Mouse (Mus musculus) myocyte (in vitro differentiated cells): ENCODE measurements at regions not wholly inside any gene's neighbourhood (a gene's known extent, or its start where the extent isn't known, plus 50 kb on each side); places are given as distances from the start of the nearest gene placed in this dataset.

Experiments used
- H3K27me3 ChIP-seq: one replicate; pipeline ENCODE4 v1.6.1; 2011; ENCODE audit not compliant: control insufficient read depth, insufficient read depth, insufficient read length
- H3K36me3 ChIP-seq: one replicate; pipeline ENCODE4 v1.6.1; 2011; ENCODE audit not compliant: control insufficient read depth, insufficient read depth
- H3K4me2 ChIP-seq: one replicate; pipeline ENCODE4 v1.6.1; 2011; ENCODE audit warnings: low read depth, control low read depth
- H3K4me3 ChIP-seq: one replicate; pipeline ENCODE4 v1.5.1; 2011; ENCODE audit warnings: mild to moderate bottlenecking, control low read depth, moderate library complexity
- H3K79me2 ChIP-seq: one replicate; pipeline ENCODE4 v1.6.1; 2011; ENCODE audit not compliant: control insufficient read depth, insufficient read depth
- H3ac ChIP-seq: one replicate; pipeline ENCODE4 v1.6.1; 2011; ENCODE audit not compliant: control insufficient read depth, insufficient read length
- CEBPB ChIP-seq: IDR thresholded peaks from 2 replicates; pipeline ENCODE4 v1.6.1; 2011; ENCODE audit warnings: mild to moderate bottlenecking, moderate library complexity; ENCODE audit not compliant: poor library complexity, insufficient read depth, severe bottlenecking
- E2F4 ChIP-seq: IDR thresholded peaks from one replicate; pipeline ENCODE4 v1.6.1; 2011; ENCODE audit warnings: mild to moderate bottlenecking, control low read depth, moderate library complexity; ENCODE audit not compliant: insufficient read depth
- MAX ChIP-seq: IDR thresholded peaks from one replicate; pipeline ENCODE4 v1.6.1; 2011; ENCODE audit warnings: low read depth, mild to moderate bottlenecking, control low read depth
- MYOD1 ChIP-seq, 3 experiments: IDR thresholded peaks; one replicate each; pipeline ENCODE4 v1.6.1; 2011; ENCODE audit warnings: control low read depth in 2 of 3, low read depth in 2 of 3, mild to moderate bottlenecking in 2 of 3, moderate library complexity in 1 of 3; ENCODE audit not compliant: insufficient read length in 2 of 3, control insufficient read depth in 1 of 3
- MYOG ChIP-seq, 3 experiments: IDR thresholded peaks; one replicate each; pipeline ENCODE4 v1.6.1; 2011; ENCODE audit warnings: control low read depth in 2 of 3, low read depth in 2 of 3, mild to moderate bottlenecking in 2 of 3; ENCODE audit not compliant: insufficient read length in 2 of 3, control insufficient read depth in 1 of 3, insufficient read depth in 1 of 3
- POLR2A ChIP-seq: IDR thresholded peaks from one replicate; pipeline ENCODE4 v1.6.1; 2011; ENCODE audit warnings: low read depth, mild to moderate bottlenecking, control low read depth, moderate library complexity; ENCODE audit not compliant: insufficient read length
- POLR2AphosphoS2 ChIP-seq: IDR thresholded peaks from one replicate; pipeline ENCODE4 v1.6.1; 2011; ENCODE audit warnings: low read depth, control low read depth; ENCODE audit not compliant: insufficient read length
- REST ChIP-seq: IDR thresholded peaks from one replicate; pipeline ENCODE4 v1.6.1; 2011; ENCODE audit warnings: mild to moderate bottlenecking, control low read depth, moderate library complexity; ENCODE audit not compliant: insufficient read depth, insufficient read length
- SRF ChIP-seq: IDR thresholded peaks from one replicate; pipeline ENCODE4 v1.6.1; 2011; ENCODE audit warnings: low read depth; ENCODE audit not compliant: control insufficient read depth, insufficient read length
- TCF12 ChIP-seq: IDR thresholded peaks from one replicate; pipeline ENCODE4 v1.6.1; 2011; ENCODE audit warnings: mild to moderate bottlenecking, control low read depth; ENCODE audit not compliant: poor library complexity, insufficient read depth, severe bottlenecking
- TCF3 ChIP-seq: IDR thresholded peaks from one replicate; pipeline ENCODE4 v1.6.1; 2011; ENCODE audit warnings: low read depth, control low read depth; ENCODE audit not compliant: insufficient read length
- USF1 ChIP-seq: IDR thresholded peaks from one replicate; pipeline ENCODE4 v1.6.1; 2011; ENCODE audit warnings: low read depth, mild to moderate bottlenecking, control low read depth, moderate library complexity

DNA sequence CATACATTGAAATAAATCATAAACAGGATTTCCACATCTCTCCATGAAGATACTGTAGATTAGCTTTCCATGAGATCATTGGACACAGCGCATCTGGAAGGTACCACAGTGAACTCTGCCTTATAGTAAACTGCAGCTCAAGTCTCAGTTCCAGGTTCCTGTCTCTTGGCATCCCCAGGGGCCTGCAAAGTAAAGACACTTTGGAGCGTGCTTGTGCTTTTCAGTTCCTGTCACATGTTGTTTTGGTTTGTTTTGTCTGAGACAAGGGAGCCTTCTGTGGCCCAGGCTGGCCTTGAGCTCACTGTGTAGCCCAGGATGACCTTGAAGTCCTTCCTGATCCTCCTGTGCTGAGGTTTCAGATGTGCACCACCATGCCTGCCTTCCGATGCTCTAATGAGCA is 63.4 kb upstream of the Mad2l1 start:
- TF ChIP-seq SRF (no peak), POLR2A (no peak), TCF3 (no peak), E2F4 (no peak), USF1 (no peak), MYOD1 (IDR thresholded peaks at IDR 0.05; ENCODE audit: control insufficient read depth in 1 of 3, insufficient read length in 2 of 3, low read depth in 2 of 3) (no peak), MAX (no peak), POLR2AphosphoS2 (no peak), MYOG (IDR thresholded peaks at IDR 0.05; ENCODE audit: control insufficient read depth in 1 of 3, insufficient read depth in 1 of 3, insufficient read length in 2 of 3, low read depth in 2 of 3) (no peak), TCF12 (no peak), CEBPB (no peak)

DNA sequence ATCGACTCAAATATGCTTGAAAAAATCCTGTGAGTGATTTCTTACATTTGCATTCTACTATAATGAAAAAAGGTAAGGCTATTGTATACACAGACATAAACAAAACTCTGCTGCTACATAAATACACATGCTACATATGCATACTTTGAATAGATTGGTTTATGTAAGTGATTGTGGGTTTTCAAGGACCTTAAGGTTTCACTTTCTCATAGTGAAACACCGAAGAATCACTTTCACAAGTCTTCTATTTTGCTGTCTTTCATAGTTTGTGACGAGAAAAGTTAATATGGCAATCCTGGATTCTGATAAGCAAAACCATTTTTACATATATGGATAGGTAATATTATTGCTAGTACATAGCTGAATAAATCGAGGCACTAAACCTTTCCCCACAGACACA is 62.5 kb upstream of the Mad2l1 start:
- H3K4me2 ChIP-seq, result no peak overlapping the region
- no peak overlapping the region for H3ac ChIP-seq
- no peak overlapping the region for H3K4me3 ChIP-seq
- TF ChIP-seq SRF, result no peak
- TF ChIP-seq POLR2A, result no peak
- TF ChIP-seq MYOD1 (IDR thresholded peaks at IDR 0.05; ENCODE audit: control insufficient read depth in 1 of 3, insufficient read length in 2 of 3, low read depth in 2 of 3), result no peak
- no peak for TF ChIP-seq TCF12
- TF ChIP-seq MAX, result no peak
- TF ChIP-seq MYOG (IDR thresholded peaks at IDR 0.05; ENCODE audit: control insufficient read depth in 1 of 3, insufficient read depth in 1 of 3, insufficient read length in 2 of 3, low read depth in 2 of 3), result no peak
- no peak for TF ChIP-seq E2F4
- TF ChIP-seq POLR2AphosphoS2, result no peak
- no peak for TF ChIP-seq REST
- H3K36me3 ChIP-seq, result no peaks in the 10 kb centered on the region
- H3K27me3 ChIP-seq, result no peaks in the 10 kb centered on the region
- no peaks in the 10 kb centered on the region for H3K79me2 ChIP-seq

More for the DNA sequence above, 63.4 kb upstream of the Mad2l1 start:
- Histone ChIP-seq H3K4me3 (no peak overlapping the region), H3K79me2 (no peaks in the 10 kb centered on the region), H3K4me2 (no peak overlapping the region), H3K27me3 (no peaks in the 10 kb centered on the region), H3ac (no peak overlapping the region), H3K36me3 (no peaks in the 10 kb centered on the region)

DNA sequence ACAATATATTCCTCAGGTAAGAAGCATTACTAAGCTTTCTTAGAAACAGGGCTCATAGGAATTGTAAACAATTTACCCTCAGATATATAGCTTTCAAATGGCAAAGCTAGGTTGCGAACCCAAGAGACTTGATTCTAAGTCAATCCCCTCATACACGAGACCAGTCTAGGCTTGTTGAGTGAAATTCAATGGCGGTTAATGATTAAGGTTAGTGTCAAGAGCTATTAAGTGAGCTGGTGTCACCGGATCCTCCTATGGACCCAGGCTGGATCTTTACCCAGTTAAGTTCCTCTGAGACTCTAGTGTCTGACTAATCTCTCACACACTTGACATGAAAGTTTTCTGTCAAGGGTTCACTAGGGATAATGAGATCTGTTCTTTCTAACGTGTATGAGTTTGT is 57.6 kb upstream of the Mad2l1 start:
- TF ChIP-seq USF1 (no peak), SRF (no peak), TCF3 (no peak), MYOD1 (IDR thresholded peaks at IDR 0.05; ENCODE audit: control insufficient read depth in 1 of 3, insufficient read length in 2 of 3, low read depth in 2 of 3) (no peak), CEBPB (no peak), POLR2A (no peak), REST (no peak), POLR2AphosphoS2 (no peak), MAX (no peak), E2F4 (no peak), MYOG (IDR thresholded peaks at IDR 0.05; ENCODE audit: control insufficient read depth in 1 of 3, insufficient read depth in 1 of 3, insufficient read length in 2 of 3, low read depth in 2 of 3) (no peak), TCF12 (no peak)

DNA sequence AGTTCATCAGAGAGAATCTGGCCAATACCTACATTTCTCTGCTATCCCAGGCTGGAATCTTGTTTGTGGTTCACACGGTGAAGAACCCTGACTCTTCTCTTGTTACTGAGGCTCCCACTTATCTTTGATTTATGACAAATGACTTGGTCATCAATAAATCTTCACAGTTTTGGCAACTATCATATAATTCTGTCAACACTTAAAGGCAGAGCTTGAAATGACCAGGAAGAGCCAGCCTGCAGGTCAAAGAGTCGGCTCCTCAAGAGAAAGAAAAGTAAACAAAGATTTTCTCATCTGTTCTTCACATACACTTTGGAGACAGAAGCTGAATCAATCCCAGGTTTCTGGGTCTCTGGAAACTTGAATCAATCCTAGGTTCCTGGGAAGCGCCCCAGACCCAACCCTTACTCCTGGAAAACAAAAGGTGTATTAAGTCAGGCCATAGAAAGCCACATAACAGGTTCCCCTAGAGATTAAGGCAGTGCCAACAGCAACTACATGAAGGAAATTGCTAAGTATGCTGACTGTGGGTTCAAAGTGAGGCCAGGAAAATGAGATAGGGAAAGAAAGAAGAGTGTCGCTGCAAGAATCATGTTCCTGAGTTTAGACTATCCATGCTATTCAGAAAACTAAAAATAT is 56.7 kb upstream of the Mad2l1 start:
- H3K79me2 ChIP-seq, result no peaks in the 10 kb centered on the region
- no peaks in the 10 kb centered on the region for H3K27me3 ChIP-seq
- TF ChIP-seq REST, result no peak
- TF ChIP-seq TCF12, result no peak
- no peak for TF ChIP-seq POLR2AphosphoS2
- TF ChIP-seq CEBPB, result no peak
- no peak overlapping the region for H3ac ChIP-seq
- H3K4me2 ChIP-seq, result no peak overlapping the region
- no peaks in the 10 kb centered on the region for H3K36me3 ChIP-seq
- H3K4me3 ChIP-seq, result no peak overlapping the region

More for the DNA sequence above, 57.6 kb upstream of the Mad2l1 start:
- H3K79me2 ChIP-seq, result no peaks in the 10 kb centered on the region
- no peak overlapping the region for H3ac ChIP-seq
- H3K4me2 ChIP-seq, result no peak overlapping the region
- H3K27me3 ChIP-seq, result no peaks in the 10 kb centered on the region
- no peak overlapping the region for H3K4me3 ChIP-seq
- no peaks in the 10 kb centered on the region for H3K36me3 ChIP-seq

DNA sequence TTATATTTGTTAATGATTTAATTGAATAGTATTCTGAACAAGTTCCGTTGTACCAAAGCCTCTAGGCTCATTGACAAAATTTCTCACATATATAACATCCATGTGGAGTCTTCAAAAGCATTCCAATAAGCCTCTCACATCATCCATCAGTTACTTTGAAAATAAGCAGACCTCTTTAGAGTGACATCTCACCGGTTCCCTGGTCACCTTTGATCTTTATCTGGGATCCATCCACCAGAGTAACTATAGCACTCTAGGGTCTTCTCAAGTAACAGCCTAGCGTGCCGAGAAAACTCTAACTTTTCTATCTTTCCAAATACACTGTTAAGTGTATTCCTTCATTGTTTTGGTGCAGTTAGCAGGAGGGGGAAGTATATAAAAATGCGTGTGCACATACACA is 55.6 kb upstream of the Mad2l1 start:
- Histone ChIP-seq H3K36me3 (no peaks in the 10 kb centered on the region), H3K79me2 (no peaks in the 10 kb centered on the region)
- TF ChIP-seq MYOG (IDR thresholded peaks at IDR 0.05; ENCODE audit: control insufficient read depth in 1 of 3, insufficient read depth in 1 of 3, insufficient read length in 2 of 3, low read depth in 2 of 3) (no peak), E2F4 (no peak), POLR2A (no peak), USF1 (no peak), CEBPB (no peak), TCF3 (no peak), SRF (no peak), REST (no peak), TCF12 (no peak), MYOD1 (IDR thresholded peaks at IDR 0.05; ENCODE audit: control insufficient read depth in 1 of 3, insufficient read length in 2 of 3, low read depth in 2 of 3) (no peak), MAX (no peak), POLR2AphosphoS2 (no peak)

More for the DNA sequence above, 55.6 kb upstream of the Mad2l1 start:
- Histone ChIP-seq H3K4me2 (no peak overlapping the region), H3ac (no peak overlapping the region), H3K4me3 (no peak overlapping the region), H3K27me3 (no peaks in the 10 kb centered on the region)
